Mouse (Mus musculus): ENCODE data around the gene Fam184a. TPM values are rescaled to one million over a fixed set of nuclear protein-coding genes. Genes with fewer than 3 reads are reported as not detected.

Gene Fam184a
- polyA plus RNA-seq, 1 experiment from 2014 or later: 5.0 TPM

DNA sequence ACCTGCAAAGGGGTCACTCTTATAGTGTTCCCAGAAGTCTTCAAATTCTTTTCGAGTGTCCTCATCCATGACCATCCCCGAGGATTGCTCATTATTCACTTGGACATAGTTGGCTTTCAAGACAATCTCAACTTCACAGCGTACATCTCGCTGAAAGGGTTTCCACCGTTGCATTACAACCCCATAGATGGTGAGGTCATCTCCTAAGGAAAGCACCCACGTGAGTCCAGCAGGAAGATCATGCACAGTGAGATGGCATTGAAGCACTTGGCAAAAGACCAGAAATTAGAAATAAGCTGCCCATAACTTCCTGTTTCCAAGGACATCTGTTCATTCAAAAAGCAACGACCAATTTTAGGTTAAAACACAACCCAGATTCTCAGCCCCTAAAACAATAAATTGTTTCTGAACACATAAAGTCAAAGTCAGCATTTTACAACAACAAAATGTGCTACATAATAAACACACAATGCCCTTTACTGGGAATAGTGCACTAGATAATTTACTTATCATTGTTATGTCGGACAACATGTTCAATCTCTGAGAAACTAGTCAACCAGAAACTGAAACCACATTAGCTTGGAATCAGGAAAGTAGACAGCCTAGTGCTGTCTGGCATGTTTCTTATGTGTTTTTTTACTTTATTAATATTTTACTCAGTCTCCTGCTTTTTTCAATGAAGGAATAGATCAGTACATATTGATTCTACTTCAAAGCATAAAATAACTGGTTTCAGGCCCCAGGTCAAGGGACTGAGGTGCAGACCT lies 134.9 kb downstream of the Fam184a start:
- no peak for DNase-seq (ENCODE audit: low spot score)
- H3K4me3 ChIP-seq (replicated peaks; ENCODE audit: low read depth, low read length): no peak overlapping the region
- no peaks in the 10 kb centered on the region for H3K4me1 ChIP-seq (replicated peaks; ENCODE audit: insufficient read depth, low read length)
- no peaks in the 10 kb centered on the region for H3K27me3 ChIP-seq (ENCODE audit: insufficient read depth, low read length)
- 76% methylated on average over 8 of the region's 8 CpGs for WGBS
- peaks cover 18% of the 10 kb centered on the region; the same call in 1 of the 2 replicates for H3K36me3 ChIP-seq (ENCODE audit: insufficient read depth, low read length)
- ATAC-seq (replicated peaks; ENCODE audit: low FRiP score, low read depth): no peak
- H3K9me3 ChIP-seq (replicated peaks; ENCODE audit: low read length): no peaks in the 10 kb centered on the region
- H3K27ac ChIP-seq: no peak overlapping the region
- H3K9ac ChIP-seq (ENCODE audit: low read depth, low read length): no peak overlapping the region
- TF ChIP-seq CTCF (IDR thresholded peaks at IDR 0.05; ENCODE audit: low read depth): no peak
- no peak overlapping the region for H3K4me2 ChIP-seq (ENCODE audit: low read length)

DNA sequence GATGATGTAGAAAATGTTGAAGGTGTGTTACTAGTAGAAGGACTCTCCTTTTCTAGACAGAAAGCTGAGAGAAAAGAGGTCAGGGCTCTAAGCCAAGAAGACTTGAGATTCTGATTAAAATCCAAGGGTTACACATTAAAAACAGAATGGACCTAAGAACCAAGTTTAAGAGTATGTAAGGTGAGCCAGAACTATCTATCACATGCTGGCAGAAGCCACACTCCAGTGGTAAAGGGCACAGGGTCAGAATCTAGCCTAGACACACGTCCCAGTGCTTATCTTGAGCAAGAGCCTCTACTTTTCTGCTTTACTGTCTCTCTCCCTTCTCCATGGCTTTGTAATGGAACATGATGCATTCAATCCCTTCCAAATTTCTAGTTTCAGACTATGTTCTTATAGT lies 137.0 kb downstream of the Fam184a start:
- TF ChIP-seq CTCF (IDR thresholded peaks at IDR 0.05; ENCODE audit: low read depth): no peak
- no peak for DNase-seq (ENCODE audit: low spot score)
- H3K27ac ChIP-seq: no peak overlapping the region
- H3K4me1 ChIP-seq (replicated peaks; ENCODE audit: insufficient read depth, low read length): no peaks in the 10 kb centered on the region
- 28% methylated on average over 1 of the region's 1 CpGs for WGBS
- H3K9ac ChIP-seq (ENCODE audit: low read depth, low read length): no peak overlapping the region
- no peaks in the 10 kb centered on the region for H3K9me3 ChIP-seq (replicated peaks; ENCODE audit: low read length)
- no peak overlapping the region for H3K4me2 ChIP-seq (ENCODE audit: low read length)
- H3K36me3 ChIP-seq (ENCODE audit: insufficient read depth, low read length): peaks cover 25% of the 10 kb centered on the region; the same call in 1 of the 2 replicates
- no peak for ATAC-seq (replicated peaks; ENCODE audit: low FRiP score, low read depth)
- H3K4me3 ChIP-seq (replicated peaks; ENCODE audit: low read depth, low read length): no peak overlapping the region
- H3K27me3 ChIP-seq (ENCODE audit: insufficient read depth, low read length): no peaks in the 10 kb centered on the region

DNA sequence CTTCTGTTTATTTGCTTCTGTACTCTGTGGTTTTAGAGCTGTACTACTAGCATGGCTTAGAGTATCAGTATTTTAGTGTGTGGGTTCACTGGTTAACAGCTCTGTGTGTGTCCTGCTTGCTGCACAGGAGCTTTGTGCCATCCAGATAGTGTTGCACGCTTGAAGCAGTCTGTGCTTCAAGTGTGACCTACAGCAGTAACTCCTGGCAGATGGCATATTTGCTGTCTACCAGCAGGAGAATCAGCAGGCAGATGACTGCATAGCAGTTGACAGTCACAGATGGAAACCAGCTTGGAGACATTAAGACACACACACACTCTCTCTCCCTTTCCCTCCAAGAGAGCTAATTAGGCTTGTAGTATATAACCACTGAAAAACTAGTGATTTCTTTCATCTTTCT lies 138.8 kb downstream of the Fam184a start:
- H3K36me3 ChIP-seq (ENCODE audit: insufficient read depth, low read length): peaks cover 28% of the 10 kb centered on the region; the same call in 1 of the 2 replicates
- no peaks in the 10 kb centered on the region for H3K4me1 ChIP-seq (replicated peaks; ENCODE audit: insufficient read depth, low read length)
- H3K9ac ChIP-seq (ENCODE audit: low read depth, low read length): no peak overlapping the region
- no peak overlapping the region for H3K4me3 ChIP-seq (replicated peaks; ENCODE audit: low read depth, low read length)
- H3K4me2 ChIP-seq (ENCODE audit: low read length): no peak overlapping the region
- WGBS: 67% methylated on average over 1 of the region's 1 CpGs
- DNase-seq (ENCODE audit: low spot score): no peak
- no peaks in the 10 kb centered on the region for H3K27me3 ChIP-seq (ENCODE audit: insufficient read depth, low read length)
- H3K9me3 ChIP-seq (replicated peaks; ENCODE audit: low read length): no peaks in the 10 kb centered on the region
- H3K27ac ChIP-seq: no peak overlapping the region
- ATAC-seq (replicated peaks; ENCODE audit: low FRiP score, low read depth): no peak
- no peak for TF ChIP-seq CTCF (IDR thresholded peaks at IDR 0.05; ENCODE audit: low read depth)

DNA sequence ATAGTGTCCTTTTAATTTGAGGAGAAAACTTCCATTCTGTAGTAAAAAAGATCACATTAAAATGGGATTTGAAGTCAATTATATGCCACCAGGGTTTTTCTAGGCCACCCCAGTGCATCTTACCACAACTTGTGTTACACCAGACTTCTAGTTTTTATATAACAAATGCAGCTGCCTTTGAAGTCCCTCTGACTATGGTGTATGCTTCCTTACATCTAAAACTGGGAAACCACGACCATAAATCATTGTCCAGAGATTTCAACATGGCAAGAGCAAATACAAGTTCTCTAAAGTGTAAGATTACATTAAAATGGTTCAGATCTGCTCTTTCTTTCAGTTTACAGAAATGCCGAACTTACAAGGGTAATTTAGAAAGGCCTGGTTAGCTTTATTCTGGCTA lies 142.6 kb downstream of the Fam184a start:
- Histone ChIP-seq H3K4me3 (replicated peaks; ENCODE audit: low read depth, low read length) (no peak overlapping the region), H3K4me1 (replicated peaks; ENCODE audit: insufficient read depth, low read length) (no peaks in the 10 kb centered on the region), H3K9me3 (replicated peaks; ENCODE audit: low read length) (no peaks in the 10 kb centered on the region), H3K36me3 (ENCODE audit: insufficient read depth, low read length) (peaks cover 42% of the 10 kb centered on the region), H3K27ac (no peak overlapping the region), H3K9ac (ENCODE audit: low read depth, low read length) (no peak overlapping the region), H3K4me2 (ENCODE audit: low read length) (no peak overlapping the region), H3K27me3 (ENCODE audit: insufficient read depth, low read length) (no peaks in the 10 kb centered on the region)
- WGBS: 58% methylated on average over 2 of the region's 2 CpGs
- TF ChIP-seq CTCF (IDR thresholded peaks at IDR 0.05; ENCODE audit: low read depth): no peak
- DNase-seq (ENCODE audit: low spot score) (no peak), ATAC-seq (replicated peaks; ENCODE audit: low FRiP score, low read depth) (no peak)

DNA sequence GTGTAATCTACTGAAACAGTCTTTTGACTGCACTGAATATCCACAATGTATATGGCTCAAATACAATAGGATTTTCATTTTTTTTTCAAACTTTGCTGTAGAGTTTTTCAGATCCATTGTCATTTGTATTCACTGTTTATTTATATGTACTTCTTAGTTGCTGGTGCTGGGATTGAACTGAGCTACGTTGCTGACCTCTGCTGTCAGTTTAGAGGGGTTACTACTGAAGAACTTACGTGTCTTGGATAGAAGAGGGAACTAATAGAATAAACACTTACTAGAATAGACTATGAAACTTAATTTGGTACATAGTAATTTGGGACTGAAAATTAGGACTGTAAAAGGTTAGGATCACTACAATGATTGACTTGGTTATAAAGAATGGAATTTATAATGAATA lies 145.6 kb downstream of the Fam184a start:
- no peak for DNase-seq (ENCODE audit: low spot score)
- 65% methylated on average over 2 of the region's 2 CpGs for WGBS
- no peak for ATAC-seq (replicated peaks; ENCODE audit: low FRiP score, low read depth)
- no peak overlapping the region for H3K4me3 ChIP-seq (replicated peaks; ENCODE audit: low read depth, low read length)
- no peak overlapping the region for H3K9ac ChIP-seq (ENCODE audit: low read depth, low read length)
- 0 out of 2 replicates have a peak, but pooled peaks have one; percentile 19 for TF ChIP-seq CTCF (IDR thresholded peaks at IDR 0.05; ENCODE audit: low read depth)
- no peaks in the 10 kb centered on the region for H3K27me3 ChIP-seq (ENCODE audit: insufficient read depth, low read length)
- H3K4me2 ChIP-seq (ENCODE audit: low read length): no peak overlapping the region
- no peak overlapping the region for H3K27ac ChIP-seq
- no peaks in the 10 kb centered on the region for H3K9me3 ChIP-seq (replicated peaks; ENCODE audit: low read length)
- peaks cover 31% of the 10 kb centered on the region; the same call in 1 of the 2 replicates for H3K36me3 ChIP-seq (ENCODE audit: insufficient read depth, low read length)
- H3K4me1 ChIP-seq (replicated peaks; ENCODE audit: insufficient read depth, low read length): no peaks in the 10 kb centered on the region

DNA sequence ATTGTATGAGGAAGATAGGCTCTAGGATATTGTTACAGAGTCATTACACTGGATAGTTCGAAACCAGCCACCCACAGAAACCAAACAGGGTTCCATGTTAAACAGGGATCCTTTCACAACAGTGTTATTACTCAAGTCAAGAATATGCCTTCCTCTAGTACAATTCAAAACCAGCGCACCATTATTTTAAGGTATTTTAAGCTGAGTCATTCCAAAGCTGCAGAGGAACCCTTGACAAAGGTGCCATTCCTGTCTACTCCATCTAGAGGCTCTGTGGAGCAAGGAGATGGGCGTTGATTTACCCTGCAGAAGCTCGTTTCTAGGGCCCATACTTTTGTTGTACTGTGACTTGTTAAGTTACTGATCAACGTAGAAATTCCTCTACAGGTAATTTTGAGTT lies 152.1 kb downstream of the Fam184a start:
- peaks cover 10% of the 10 kb centered on the region for H3K4me1 ChIP-seq (replicated peaks; ENCODE audit: insufficient read depth, low read length)
- ATAC-seq (replicated peaks; ENCODE audit: low FRiP score, low read depth) (no peak), DNase-seq (ENCODE audit: low spot score) (peak; percentile 44)
- H3K36me3 ChIP-seq (ENCODE audit: insufficient read depth, low read length): 0 out of 2 replicates have a peak, but pooled peaks cover 8% of the 10 kb centered on the region
- TF ChIP-seq CTCF (IDR thresholded peaks at IDR 0.05; ENCODE audit: low read depth): no peak; the same call in 1 of the 2 replicates
- no peak overlapping the region for H3K9ac ChIP-seq (ENCODE audit: low read depth, low read length)
- no peak overlapping the region for H3K27ac ChIP-seq
- no peak overlapping the region for H3K4me3 ChIP-seq (replicated peaks; ENCODE audit: low read depth, low read length)
- 50% methylated on average over 5 of the region's 5 CpGs for WGBS
- peak overlapping the region; percentile 43 for H3K4me2 ChIP-seq (ENCODE audit: low read length)
- H3K27me3 ChIP-seq (ENCODE audit: insufficient read depth, low read length): no peaks in the 10 kb centered on the region
- H3K9me3 ChIP-seq (replicated peaks; ENCODE audit: low read length): no peaks in the 10 kb centered on the region
